Mouse (Mus musculus): ENCODE data around the gene Prss56.

Prss56 gene

DNA sequence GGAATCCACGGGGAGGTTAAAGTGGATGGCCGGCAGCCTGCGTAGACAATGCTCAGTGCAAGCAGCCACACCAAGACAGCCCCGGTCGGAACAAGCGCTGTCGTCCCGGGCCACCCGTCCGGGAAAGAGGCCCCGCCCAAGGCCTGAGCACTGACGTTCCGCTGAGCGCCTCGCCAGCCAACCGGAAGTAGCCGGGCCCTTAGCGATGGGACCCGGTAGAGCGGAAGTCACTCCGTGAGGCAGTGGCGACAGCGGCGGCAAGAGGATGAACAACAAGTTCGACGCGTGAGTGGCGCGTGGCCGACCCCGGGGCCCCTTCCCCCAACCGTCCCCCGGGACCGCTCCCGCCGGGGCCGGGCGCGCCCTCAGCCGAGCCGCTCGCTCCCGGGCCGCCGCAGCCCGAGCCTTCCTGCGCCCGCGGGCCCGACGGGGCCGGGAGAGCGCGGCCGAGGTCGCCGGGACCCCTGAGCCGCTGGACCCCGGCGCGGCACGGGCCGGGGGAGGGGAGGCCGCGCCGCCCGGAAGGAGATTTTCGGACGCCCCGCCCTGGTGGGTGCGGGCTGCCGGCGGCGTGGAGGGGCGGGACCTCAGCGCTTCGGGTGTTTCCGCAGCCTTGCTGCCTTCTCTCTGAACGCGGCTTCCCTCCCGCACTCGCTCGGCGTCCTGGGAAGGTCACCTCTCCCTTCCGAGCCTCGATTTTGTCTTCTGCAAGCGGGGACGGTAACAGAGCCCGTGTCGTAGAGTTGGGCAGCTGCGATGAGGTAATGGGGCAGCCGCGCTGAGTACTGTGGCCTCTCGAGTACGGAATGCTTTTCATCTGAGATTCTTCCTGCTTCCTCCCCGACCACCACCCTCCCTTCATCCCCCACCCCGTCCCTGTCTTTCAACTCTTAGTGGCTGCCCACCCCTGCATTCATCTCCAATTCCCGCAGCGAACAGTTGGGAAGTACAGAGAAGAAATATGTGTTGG is 30.9 kb downstream of the Prss56 start, which contains the start of gene Eif4e2:
Gene Eif4e2 (plus strand): TSS at position 180 of the 970 bp plus-strand sequence.
- in situ Hi-C loops (cut with MboI; ENCODE audit: low pct_unique_long_range_greater_than_20kb in 1 of 2, low sequenced_read_pairs in 2 of 2, unreplicated experiment in 1 of 2): no loop called here

DNA sequence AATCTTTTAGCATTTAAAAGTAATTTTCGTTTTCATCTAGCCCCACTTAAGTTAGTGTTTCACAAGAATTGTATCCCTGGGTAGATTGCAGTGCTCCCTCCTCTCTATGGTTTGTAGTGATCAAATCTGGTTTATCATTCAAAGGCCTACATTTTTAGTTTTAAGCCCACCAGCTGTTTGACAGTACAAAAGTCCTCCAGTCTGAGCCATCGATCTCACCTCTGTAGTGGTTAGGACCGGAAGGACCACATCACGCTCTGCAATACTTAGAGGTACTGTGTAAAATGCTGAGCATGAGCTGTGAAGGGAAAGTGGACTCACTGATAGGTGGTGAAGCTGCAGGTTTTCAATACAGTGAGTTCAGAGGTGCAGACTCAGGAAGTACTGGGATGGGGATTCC is 31.6 kb downstream of the Prss56 start:
- in situ Hi-C loops (cut with MboI; ENCODE audit: low pct_unique_long_range_greater_than_20kb in 1 of 2, low sequenced_read_pairs in 2 of 2, unreplicated experiment in 1 of 2): no loop called here

DNA sequence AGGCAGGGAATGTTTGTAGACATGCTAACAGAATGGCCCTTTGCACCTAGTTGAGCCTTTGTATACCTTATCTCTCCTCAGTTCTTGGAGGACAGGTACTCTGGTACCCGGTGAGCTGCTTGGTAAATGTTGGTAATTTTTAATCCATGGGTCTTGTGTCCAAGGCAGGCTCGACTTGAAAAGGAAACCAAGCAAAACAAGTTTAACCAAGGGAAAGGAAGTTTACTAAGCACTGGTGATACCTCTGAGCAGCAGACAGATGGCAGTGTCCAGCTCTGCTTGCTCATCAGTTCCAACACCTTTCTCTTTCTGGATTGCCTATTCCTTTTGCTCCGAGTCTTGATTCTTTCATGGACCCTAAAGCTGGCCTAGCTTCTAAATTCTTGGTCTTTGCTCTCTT is 34.8 kb downstream of the Prss56 start:
- in situ Hi-C loops (cut with MboI; ENCODE audit: low pct_unique_long_range_greater_than_20kb in 1 of 2, low sequenced_read_pairs in 2 of 2, unreplicated experiment in 1 of 2): no loop called here

- in situ Hi-C loops (cut with MboI; ENCODE audit: low pct_unique_long_range_greater_than_20kb in 1 of 2, low sequenced_read_pairs in 2 of 2, unreplicated experiment in 1 of 2): no loop called here
Measured at GRCm38 (mm10) chr1:87225739-87226138, 42.6 kb downstream of the Prss56 start.

DNA sequence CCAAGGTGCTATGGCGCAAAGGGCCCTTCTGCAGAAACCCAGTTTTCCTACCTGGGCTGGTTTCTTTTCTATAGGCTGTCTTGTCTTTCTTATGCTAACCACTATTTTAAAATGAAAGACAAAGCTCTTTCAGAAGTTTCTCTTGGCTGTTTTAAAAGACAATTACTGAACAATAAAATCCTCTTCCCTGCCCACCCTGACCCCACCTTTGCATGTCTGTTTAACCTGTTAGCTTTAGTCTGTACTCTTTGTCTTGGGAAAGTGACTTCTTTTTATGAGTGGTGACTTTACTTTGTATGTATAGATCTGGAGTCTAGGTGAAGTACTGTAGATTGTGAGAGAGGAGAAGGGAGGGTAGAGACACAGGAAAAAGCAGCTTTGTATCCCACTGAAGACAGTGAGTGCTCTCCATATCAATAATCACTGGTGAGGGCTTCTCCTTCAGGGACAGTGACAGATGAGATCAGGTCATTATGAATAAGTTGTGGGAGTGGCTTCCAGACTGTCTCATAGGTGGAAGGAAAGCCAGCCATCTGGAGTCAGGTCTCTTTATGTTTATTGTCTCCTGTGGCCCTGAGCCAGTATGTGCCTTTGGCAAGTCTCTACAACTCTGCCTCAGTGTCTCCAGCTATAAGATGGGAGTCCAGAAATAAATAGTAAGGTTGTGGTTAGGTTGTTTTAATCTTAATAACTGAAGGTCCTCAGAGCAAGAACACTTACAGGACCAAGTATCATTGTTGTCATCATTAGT is 43.5 kb downstream of the Prss56 start:
- in situ Hi-C loops (cut with MboI; ENCODE audit: low pct_unique_long_range_greater_than_20kb in 1 of 2, low sequenced_read_pairs in 2 of 2, unreplicated experiment in 1 of 2): no loop called here

GRCm38 (mm10) chr1:87227160-87227550 is 44.0 kb downstream of the Prss56 start:
- in situ Hi-C loops (cut with MboI; ENCODE audit: low pct_unique_long_range_greater_than_20kb in 1 of 2, low sequenced_read_pairs in 2 of 2, unreplicated experiment in 1 of 2): no loop called here

DNA sequence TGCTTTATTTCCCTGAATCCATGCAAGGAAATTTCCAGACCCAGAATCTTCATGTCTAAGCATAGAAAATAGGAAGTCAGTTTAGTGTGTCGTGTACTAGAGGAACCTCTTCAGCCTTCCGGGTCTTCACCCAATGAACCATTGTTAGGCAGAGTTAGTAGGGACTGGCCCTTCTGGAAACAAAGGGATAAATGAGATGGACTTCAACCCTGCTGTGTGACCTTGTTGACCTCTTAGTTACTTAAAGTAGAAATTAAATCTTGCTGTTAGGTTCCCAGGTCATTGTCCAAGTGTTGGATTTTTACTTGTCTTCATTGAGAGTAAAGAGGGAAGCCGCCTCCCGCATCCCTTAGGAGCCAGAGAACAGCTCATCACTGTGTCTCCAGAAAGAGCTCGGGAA is 47.5 kb downstream of the Prss56 start:
- in situ Hi-C loops (cut with MboI; ENCODE audit: low pct_unique_long_range_greater_than_20kb in 1 of 2, low sequenced_read_pairs in 2 of 2, unreplicated experiment in 1 of 2): no loop called here

GRCm38 (mm10) chr1:87232197-87232596 is 49.1 kb downstream of the Prss56 start:
- in situ Hi-C loops (cut with MboI; ENCODE audit: low pct_unique_long_range_greater_than_20kb in 1 of 2, low sequenced_read_pairs in 2 of 2, unreplicated experiment in 1 of 2): no loop called here
